Mouse (Mus musculus) olfactory bulb, adult 2 months (tissue): ENCODE results near the gene Csrp3. TPM values are rescaled to one million over a fixed set of nuclear protein-coding genes. Genes with fewer than 3 reads are reported as not detected.

ENCODE experiments used
- H3K27ac ChIP-seq: fragments of 200-500 bp; 2 replicates; pipeline ENCODE4 v1.5.1; 2012; ENCODE audit warnings: low read depth, low read length; ENCODE audit not compliant: insufficient read depth
- H3K4me1 ChIP-seq: fragments of 200-500 bp; 2 replicates; pipeline ENCODE4 v1.6.1; 2012; ENCODE audit warnings: low read length; ENCODE audit not compliant: control insufficient read depth, insufficient read depth
- H3K4me3 ChIP-seq: fragments of 200-500 bp; 2 replicates; pipeline ENCODE4 v1.5.1; 2012; ENCODE audit warnings: mild to moderate bottlenecking, low read depth, low read length, moderate library complexity; ENCODE audit not compliant: insufficient read depth
- CTCF ChIP-seq: fragments of 200-500 bp; IDR thresholded peaks from 2 replicates; pipeline ENCODE4 v1.5.1; 2012; ENCODE audit warnings: low read depth, mild to moderate bottlenecking, low read length, moderate library complexity; ENCODE audit not compliant: insufficient read depth
- POLR2A ChIP-seq: fragments of 200-500 bp; IDR thresholded peaks from 2 replicates; pipeline ENCODE4 v1.6.1; 2012; ENCODE audit warnings: mild to moderate bottlenecking, low read depth, low read length, moderate library complexity; ENCODE audit not compliant: insufficient read depth
- WGBS: fragments of 180-500 bp; shearing (Covaris S2); methylation state at CpG from one replicate; pipeline ENCODE4 v1.1.7; 2018; 5-methylcytosine and 5-hydroxymethylcytosine counted together
- polyA plus RNA-seq: library from polyadenylated mRNA; stranded (reverse); fragments of >200 nt; gene quantifications from 2 replicates; pipeline ENCODE4 v1.2.4, GENCODE M21; 2012; ENCODE audit warnings: low replicate concordance; ENCODE audit not compliant: missing spikeins, insufficient read depth, insufficient read length

Csrp3 gene
- polyA plus RNA-seq, 1 experiment: not detected

DNA sequence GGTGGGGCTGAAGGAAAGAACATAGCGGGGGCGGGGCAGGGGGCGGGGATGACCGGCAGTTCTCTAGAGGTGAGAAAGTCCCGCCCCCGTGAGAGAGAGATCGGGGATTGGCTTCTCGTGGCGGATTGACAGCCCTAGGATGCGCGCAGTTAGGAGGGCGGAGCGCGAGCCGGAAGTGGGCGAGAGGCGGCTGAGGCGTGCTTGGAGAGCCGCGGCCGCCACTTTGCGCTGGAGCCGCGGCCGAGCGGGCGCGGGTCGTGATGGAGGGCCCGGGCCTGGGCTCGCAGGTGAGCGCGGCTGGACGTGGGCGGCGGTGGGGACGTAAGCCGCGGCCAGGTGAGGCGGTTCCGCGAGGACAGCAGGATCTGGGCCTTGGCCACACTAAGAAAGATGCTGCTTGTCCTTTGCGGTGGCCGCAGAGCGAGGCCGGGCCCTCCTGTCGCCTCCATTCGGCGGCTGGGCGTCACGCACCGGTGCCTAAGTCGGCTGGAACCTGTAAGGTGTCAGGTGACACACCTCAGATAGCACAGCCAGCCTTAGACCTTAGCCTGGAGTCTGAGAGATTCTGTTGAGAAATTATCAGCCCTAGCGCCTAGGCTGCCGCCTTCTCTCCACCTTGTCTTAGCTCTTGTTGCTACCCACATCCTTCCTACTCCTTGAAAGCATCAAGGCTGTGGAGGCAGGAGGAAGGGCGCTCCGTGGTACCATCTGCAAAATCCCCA, 58.8 kb downstream of the Csrp3 start, which contains the start of gene Zdhhc13:
TSS of gene Zdhhc13 (plus strand) at position 153 of the 722 bp plus-strand sequence.
- under 1% methylated on average over 57 of the region's 57 CpGs for WGBS
- Histone ChIP-seq H3K4me3 (peak within 1 kb of the TSS; percentile 62), H3K27ac (peak within 1 kb of the TSS; percentile 56), H3K4me1 (peaks cover 3% of the 10 kb centered on the region; the same call in 1 of the 2 replicates)
- TF ChIP-seq CTCF: no peak
- TF ChIP-seq POLR2A: peak; percentile 68

GRCm38 (mm10) chr7:48788348-48788747, 59.5 kb downstream of the Csrp3 start:
- 54% methylated on average over 3 of the region's 3 CpGs for WGBS
- peak overlapping the region; percentile 27 for H3K4me3 ChIP-seq

DNA sequence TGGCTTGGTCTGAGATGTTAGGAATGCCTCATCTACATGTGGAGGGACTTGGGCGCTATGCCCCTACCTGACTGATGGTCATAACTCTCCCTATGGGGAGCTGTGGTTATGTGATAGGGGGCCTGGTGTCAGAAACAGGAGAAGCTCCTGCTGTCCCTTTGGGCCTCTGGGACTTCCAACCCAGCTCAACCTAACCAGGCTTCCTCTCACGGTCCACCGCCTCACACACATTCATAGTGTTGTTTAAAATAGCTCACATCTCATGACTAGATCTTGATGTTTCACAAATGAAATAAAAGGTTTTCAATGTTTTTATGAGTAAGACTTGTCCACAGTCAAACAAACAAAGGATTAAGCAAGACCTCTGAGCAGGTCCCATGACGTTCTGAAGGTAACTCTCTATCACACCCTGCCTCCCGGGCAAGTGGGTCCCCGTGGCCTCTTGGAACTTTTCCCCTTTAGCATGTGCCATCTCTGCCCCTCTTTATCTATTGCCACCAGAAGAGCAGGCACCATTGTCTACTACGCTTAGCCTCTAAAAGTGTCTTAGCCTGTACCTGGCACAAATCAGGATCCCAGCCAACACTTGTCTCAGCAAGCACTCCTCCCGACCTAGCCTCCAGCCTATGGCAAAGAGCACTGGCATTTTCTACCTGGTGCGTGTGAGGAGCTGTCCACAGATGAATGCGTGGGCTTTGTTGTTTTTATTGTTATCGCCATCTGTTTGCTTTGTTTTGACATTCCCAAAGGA, 62.9 kb downstream of the Csrp3 start:
- 92% methylated on average over 11 of the region's 11 CpGs for whole genome bisulfite sequencing
- TF ChIP-seq POLR2A (no peak), CTCF (no peak)
- no peaks in the 10 kb centered on the region for H3K4me1 ChIP-seq
- no peak overlapping the region for H3K4me3 ChIP-seq
- no peak overlapping the region for H3K27ac ChIP-seq

More at GRCm38 (mm10) chr7:48788348-48788747, 59.5 kb downstream of the Csrp3 start:
- no peak overlapping the region for H3K27ac ChIP-seq
- H3K4me1 ChIP-seq: no peaks in the 10 kb centered on the region
- TF ChIP-seq CTCF: no peak
- no peak for TF ChIP-seq POLR2A

DNA sequence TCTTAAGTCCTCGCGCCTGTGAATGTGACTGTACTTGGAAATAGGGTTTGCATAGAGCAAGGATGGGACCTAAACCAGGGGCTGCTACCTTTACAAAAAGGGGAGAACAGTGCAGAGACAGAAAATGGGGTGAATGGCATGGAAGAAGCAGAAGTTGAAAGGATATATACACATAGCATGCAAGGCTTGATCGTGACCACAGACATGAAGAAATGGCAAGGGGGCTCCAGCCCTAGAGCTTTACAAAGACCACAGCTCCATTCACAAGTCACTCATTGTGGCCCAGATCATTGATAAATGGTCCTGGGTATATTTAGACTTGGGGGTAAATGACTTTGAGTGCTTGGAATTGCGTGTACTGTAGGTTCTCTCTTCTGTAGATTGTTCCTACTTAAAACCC, 65.4 kb downstream of the Csrp3 start:
- Histone ChIP-seq H3K4me1 (no peaks in the 10 kb centered on the region), H3K4me3 (no peak overlapping the region), H3K27ac (no peak overlapping the region)
- 87% methylated on average over 4 of the region's 4 CpGs for WGBS
- TF ChIP-seq CTCF: no peak
- TF ChIP-seq POLR2A: no peak

Other genes starting within 250 kb of the Csrp3 start
- not detected in 2 replicates for gene Mrgprb3, start 204.2 kb downstream of the Csrp3 start, polyA plus RNA-seq
- not detected in 2 replicates for gene Zdhhc13, start 59.0 kb downstream of the Csrp3 start, polyA plus RNA-seq
- not detected in 2 replicates for gene E2f8, start 33.6 kb upstream of the Csrp3 start, polyA plus RNA-seq
- gene Nav2, start 60.7 kb upstream of the Csrp3 start, polyA plus RNA-seq: 56.0 and 57.3 TPM in 2 replicates